Mouse (Mus musculus) fat pad, adult 2 months (tissue): ENCODE measurements around the gene Olfr1241.

Experiments used
- DNase-seq: peaks from one replicate; pipeline ENCODE4 v3.0.0-alpha.2; 2011; ENCODE audit warnings: low read depth, low spot score; ENCODE audit errors: extremely low read depth

The Olfr1241 gene

GRCm38 (mm10) chr2:89487026-89487425, at the start of gene Olfr1241:
Olfr1241 (minus strand) TSS chr2:89487126.
- no peak for DNase-seq

- DNase-seq = no peak
Observed at GRCm38 (mm10) chr2:89531387-89531786, 44.5 kb upstream of the Olfr1241 start, which contains the start of gene Olfr1243. Olfr1243 (minus strand) TSS chr2:89531487.

GRCm38 (mm10) chr2:89498235-89498634, 11.3 kb upstream of the Olfr1241 start, which contains the start of gene Olfr1242:
Olfr1242 (minus strand) TSS chr2:89498335.
- no peak for DNase-seq

- no peak for DNase-seq
Observed at GRCm38 (mm10) chr2:89442900-89443299, 44.0 kb downstream of the Olfr1241 start, which contains the start of gene Olfr1240. Olfr1240 (minus strand) TSS chr2:89443000.
